Mouse (Mus musculus) heart, postnatal 0 days (tissue): ENCODE results near the gene Ephb1. TPM values are rescaled to one million over a fixed set of nuclear protein-coding genes. Genes with fewer than 3 reads are reported as not detected.

Experiments used
- ATAC-seq: fragments of 200-750 bp; cut with Nextera tagmentation; 2 replicates; pipeline ENCODE4 v1.8.0; 2017; ENCODE audit warnings: low read depth, moderate number of reproducible peaks, moderate library complexity; ENCODE audit not compliant: insufficient read depth
- DNase-seq: peaks from one replicate; pipeline ENCODE4 v3.0.0-alpha.2; 2016; ENCODE audit warnings: low spot score
- H3K27ac ChIP-seq: fragments of 300-500 bp; sonication (generic); 2 replicates; pipeline ENCODE4 v1.5.1; 2014; ENCODE audit warnings: low read depth, mild to moderate bottlenecking
- H3K27me3 ChIP-seq: fragments of 300-500 bp; sonication (generic); 2 replicates; pipeline ENCODE4 v1.6.1; 2014; ENCODE audit warnings: low read length, mixed read lengths; ENCODE audit not compliant: control insufficient read depth, insufficient read depth
- H3K36me3 ChIP-seq: fragments of 300-500 bp; sonication (generic); replicated peaks from 2 replicates; pipeline ENCODE4 v1.6.1; 2014; ENCODE audit warnings: low read length, mixed read lengths; ENCODE audit not compliant: control insufficient read depth, insufficient read depth
- H3K4me1 ChIP-seq: fragments of 300-500 bp; sonication (generic); 2 replicates; pipeline ENCODE4 v1.6.1; 2014; ENCODE audit warnings: antibody characterized with exemption; ENCODE audit not compliant: control insufficient read depth, insufficient read depth
- H3K4me2 ChIP-seq: fragments of 300-500 bp; sonication (generic); 2 replicates; pipeline ENCODE4 v1.6.1; 2014; ENCODE audit warnings: low read depth, mild to moderate bottlenecking, low read length, moderate library complexity
- H3K4me3 ChIP-seq: fragments of 300-500 bp; sonication (generic); 2 replicates; pipeline ENCODE4 v1.5.1; 2014; ENCODE audit warnings: low read depth, low read length
- H3K9ac ChIP-seq: fragments of 300-500 bp; sonication (generic); replicated peaks from 2 replicates; pipeline ENCODE4 v1.6.1; 2014; ENCODE audit warnings: low read depth, low read length, mixed read lengths
- H3K9me3 ChIP-seq: fragments of 300-500 bp; sonication (generic); replicated peaks from 2 replicates; pipeline ENCODE4 v1.6.1; 2016; ENCODE audit warnings: low read length; ENCODE audit not compliant: control insufficient read depth
- CTCF ChIP-seq: IDR thresholded peaks from 2 replicates; pipeline ENCODE4 v1.5.1; 2016; ENCODE audit warnings: antibody characterized with exemption, control low read depth, low read depth
- EP300 ChIP-seq: IDR thresholded peaks from 2 replicates; pipeline ENCODE4 v1.6.1; 2016; ENCODE audit warnings: antibody characterized with exemption, low read depth
- WGBS: fragments of 180-500 bp; shearing (Covaris S2); extraction: QIAGEN DNeasy Blood & Tissue Kit; methylation state at CpG from one replicate; pipeline ENCODE4 v1.1.7; 2014; 5-methylcytosine and 5-hydroxymethylcytosine counted together
- polyA plus RNA-seq: library from polyadenylated mRNA; unstranded; fragments of >200 nt; fragmentation: Nextera tagmentation; extraction: Ambion mirVana; gene quantifications from 2 replicates; pipeline ENCODE4 v1.2.1, GENCODE M21; 2015
- total RNA-seq: library from RNA; depleted of rRNA; stranded (reverse); fragments of >200 nt; gene quantifications from 2 replicates; pipeline ENCODE4 v1.2.3, GENCODE M21; 2014; ENCODE audit warnings: low replicate concordance

Ephb1 gene
- total and polyA plus RNA-seq, 2 experiments from 2014 or later: 0.96 to 2.1 TPM

- peaks cover 2% of the 10 kb centered on the region; the same call in 1 of the 2 replicates for H3K9me3 ChIP-seq
- no peak overlapping the region for H3K4me2 ChIP-seq
- H3K9ac ChIP-seq: no peak overlapping the region
- H3K4me1 ChIP-seq: no peaks in the 10 kb centered on the region
- H3K36me3 ChIP-seq: no peaks in the 10 kb centered on the region
- H3K27me3 ChIP-seq: no peaks in the 10 kb centered on the region
- WGBS: 73% methylated on average over 6 of the region's 6 CpGs
- TF ChIP-seq EP300 (no peak), CTCF (no peak)
- ATAC-seq (no peak), DNase-seq (no peak)
- no peak overlapping the region for H3K4me3 ChIP-seq
- no peak overlapping the region for H3K27ac ChIP-seq
Measured at GRCm38 (mm10) chr9:102025141-102025540, 329.4 kb downstream of the Ephb1 start.

- ATAC-seq: no peak
- Histone ChIP-seq H3K4me2 (no peak overlapping the region), H3K4me1 (no peaks in the 10 kb centered on the region), H3K9me3 (peaks cover 7% of the 10 kb centered on the region; the same call in 1 of the 2 replicates), H3K27me3 (no peaks in the 10 kb centered on the region), H3K27ac (no peak overlapping the region), H3K4me3 (no peak overlapping the region), H3K36me3 (no peaks in the 10 kb centered on the region), H3K9ac (no peak overlapping the region)
- DNase-seq: no peak
- TF ChIP-seq EP300: no peak
- TF ChIP-seq CTCF: no peak
Measured at GRCm38 (mm10) chr9:102015516-102015915, 339.0 kb downstream of the Ephb1 start.

- Histone ChIP-seq H3K4me1 (no peaks in the 10 kb centered on the region), H3K4me2 (no peak overlapping the region), H3K9ac (no peak overlapping the region), H3K36me3 (no peaks in the 10 kb centered on the region), H3K4me3 (no peak overlapping the region), H3K9me3 (no peaks in the 10 kb centered on the region), H3K27ac (no peak overlapping the region), H3K27me3 (no peaks in the 10 kb centered on the region; the same call in 1 of the 2 replicates)
- no peak for DNase-seq
- TF ChIP-seq EP300: no peak
- no peak for TF ChIP-seq CTCF
- no peak for ATAC-seq
- 75% methylated on average over 10 of the region's 10 CpGs for WGBS
Measured at GRCm38 (mm10) chr9:102007706-102008105, 346.8 kb downstream of the Ephb1 start.

GRCm38 (mm10) chr9:102006539-102006938 lies 348.0 kb downstream of the Ephb1 start:
- H3K9me3 ChIP-seq: no peaks in the 10 kb centered on the region
- TF ChIP-seq EP300 (no peak), CTCF (peak; percentile 54)
- H3K27ac ChIP-seq: no peak overlapping the region
- no peak overlapping the region for H3K4me3 ChIP-seq
- no peak for DNase-seq
- no peaks in the 10 kb centered on the region for H3K4me1 ChIP-seq
- 60% methylated on average over 2 of the region's 2 CpGs for whole genome bisulfite sequencing
- no peaks in the 10 kb centered on the region; the same call in 1 of the 2 replicates for H3K27me3 ChIP-seq
- no peak overlapping the region for H3K9ac ChIP-seq
- H3K36me3 ChIP-seq: no peaks in the 10 kb centered on the region
- no peak overlapping the region for H3K4me2 ChIP-seq
- ATAC-seq: no peak

GRCm38 (mm10) chr9:102002920-102003319 lies 351.6 kb downstream of the Ephb1 start:
- 0 out of 2 replicates have a peak, but pooled peaks cover 6% of the 10 kb centered on the region for H3K9me3 ChIP-seq
- no peak for DNase-seq
- H3K4me3 ChIP-seq: no peak overlapping the region
- H3K4me1 ChIP-seq: no peaks in the 10 kb centered on the region
- peaks cover 2% of the 10 kb centered on the region; the same call in 1 of the 2 replicates for H3K27me3 ChIP-seq
- ATAC-seq: no peak
- no peak for TF ChIP-seq EP300
- no peak for TF ChIP-seq CTCF
- WGBS: 83% methylated on average over 5 of the region's 5 CpGs
- H3K4me2 ChIP-seq: no peak overlapping the region
- H3K27ac ChIP-seq: no peak overlapping the region
- no peaks in the 10 kb centered on the region for H3K36me3 ChIP-seq
- H3K9ac ChIP-seq: no peak overlapping the region

GRCm38 (mm10) chr9:102002186-102002585 lies 352.3 kb downstream of the Ephb1 start:
- TF ChIP-seq CTCF (no peak), EP300 (no peak)
- no peaks in the 10 kb centered on the region for H3K36me3 ChIP-seq
- 0 out of 2 replicates have a peak, but pooled peaks cover 6% of the 10 kb centered on the region for H3K9me3 ChIP-seq
- DNase-seq (no peak), ATAC-seq (no peak)
- H3K27ac ChIP-seq: no peak overlapping the region
- 80% methylated on average over 10 of the region's 10 CpGs for WGBS
- no peak overlapping the region for H3K4me2 ChIP-seq
- no peaks in the 10 kb centered on the region for H3K4me1 ChIP-seq
- H3K4me3 ChIP-seq: no peak overlapping the region
- no peak overlapping the region for H3K9ac ChIP-seq
- peaks cover 2% of the 10 kb centered on the region; the same call in 1 of the 2 replicates for H3K27me3 ChIP-seq
